Mouse (Mus musculus): ENCODE measurements around the gene Pde11a. TPM values are rescaled to one million over a fixed set of nuclear protein-coding genes. Genes with fewer than 3 reads are reported as not detected.
A peak's percentile ranks its signal among the peaks of the same experiment; 100 is the strongest.
"Not testable (repeated sequence)": the region's sequence is repeated elsewhere in the genome, so short reads cannot be mapped to it uniquely, and the experiment has no call there.

Pde11a gene
- polyA plus RNA-seq, 1 experiment from 2014 or later, result 0.54 TPM

DNA sequence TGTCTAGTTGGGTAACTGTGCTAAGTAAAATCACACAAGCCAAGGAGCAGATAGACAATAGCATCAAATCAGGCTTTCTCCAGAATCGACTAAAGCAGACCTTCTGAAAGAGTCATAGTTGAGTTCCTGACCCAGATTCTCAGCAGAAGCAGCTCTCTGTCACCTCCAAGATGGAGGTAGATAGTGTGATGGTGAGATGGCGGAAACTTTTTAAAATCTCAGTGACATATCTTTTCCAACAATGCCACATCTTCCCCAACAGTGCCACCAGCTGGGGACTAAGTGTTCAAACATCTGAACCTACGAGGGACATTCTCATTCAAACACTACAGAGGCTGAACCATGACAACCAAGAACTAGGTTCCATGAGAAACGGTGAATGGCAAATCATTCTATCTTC lies 355.9 kb downstream of the Pde11a start:
- Histone ChIP-seq H3K4me2 (ENCODE audit: low read length) (no peak overlapping the region), H3K9ac (ENCODE audit: low read depth, low read length) (no peak overlapping the region), H3K27ac (ENCODE audit: low read length) (no peak overlapping the region), H3K9me3 (replicated peaks; ENCODE audit: control insufficient read depth, low read length, poor library complexity, severe bottlenecking) (no peaks in the 10 kb centered on the region), H3K4me3 (ENCODE audit: low read depth, low read length) (no peak overlapping the region), H3K36me3 (ENCODE audit: control insufficient read depth, insufficient read depth, low read length) (no peaks in the 10 kb centered on the region), H3K27me3 (ENCODE audit: control insufficient read depth, insufficient read depth, low read depth, low read length) (no peaks in the 10 kb centered on the region), H3K4me1 (ENCODE audit: control insufficient read depth, insufficient read depth, low read length) (peaks cover 2% of the 10 kb centered on the region; the same call in 1 of the 2 replicates)
- WGBS, result 95% methylated on average over 4 of the region's 4 CpGs
- ATAC-seq, result no peak

DNA sequence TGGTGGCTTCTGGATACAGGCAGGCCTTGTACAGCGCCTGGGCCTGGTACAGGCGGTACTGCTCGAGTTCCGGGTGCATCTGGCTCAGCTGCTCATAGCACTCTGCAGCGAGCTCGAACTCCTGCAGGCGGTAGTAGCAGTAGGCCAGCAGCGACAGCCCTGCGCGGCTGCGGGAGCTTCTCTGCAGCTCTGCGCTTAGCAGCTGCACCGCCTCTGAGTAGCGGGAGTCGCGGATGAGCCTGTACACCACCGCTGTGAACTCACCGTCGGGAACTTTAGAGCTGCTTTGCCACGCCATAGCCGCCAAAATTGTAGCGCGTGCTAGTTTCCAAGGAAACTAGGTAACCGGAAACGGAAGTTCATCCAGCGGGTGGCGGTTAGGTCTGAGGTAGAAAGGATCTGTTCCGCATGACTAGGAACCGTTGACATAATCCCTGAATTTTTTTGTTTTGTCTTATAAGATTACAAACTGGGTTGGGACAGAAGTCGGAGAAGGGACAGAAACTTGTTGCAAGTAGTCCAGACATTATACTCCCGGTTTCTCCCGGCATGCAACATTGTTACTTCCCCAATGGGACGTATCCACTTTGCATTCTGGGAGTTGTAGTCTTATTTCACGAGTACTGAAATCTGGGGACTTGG lies 357.0 kb downstream of the Pde11a start, which contains the start of gene Ttc30a1:
Ttc30a1 (minus strand) TSS at position 528 of the 642 bp plus-strand sequence.
- Histone ChIP-seq H3K9ac (ENCODE audit: low read depth, low read length) (peak within 1 kb of the TSS; percentile 62), H3K27ac (ENCODE audit: low read length) (peak within 1 kb of the TSS; percentile 57; the same call in 1 of the 2 replicates), H3K4me2 (ENCODE audit: low read length) (peak within 1 kb of the TSS; percentile 65), H3K4me3 (ENCODE audit: low read depth, low read length) (peak within 1 kb of the TSS; percentile 48)
- WGBS, result 2% methylated on average over 30 of the region's 34 CpGs
- H3K4me1 ChIP-seq (ENCODE audit: control insufficient read depth, insufficient read depth, low read length); H3K36me3 ChIP-seq (ENCODE audit: control insufficient read depth, insufficient read depth, low read length); H3K27me3 ChIP-seq (ENCODE audit: control insufficient read depth, insufficient read depth, low read depth, low read length); H3K9me3 ChIP-seq (replicated peaks; ENCODE audit: control insufficient read depth, low read length, poor library complexity, severe bottlenecking): not testable (repeated sequence)
- peak; percentile 66 for ATAC-seq

DNA sequence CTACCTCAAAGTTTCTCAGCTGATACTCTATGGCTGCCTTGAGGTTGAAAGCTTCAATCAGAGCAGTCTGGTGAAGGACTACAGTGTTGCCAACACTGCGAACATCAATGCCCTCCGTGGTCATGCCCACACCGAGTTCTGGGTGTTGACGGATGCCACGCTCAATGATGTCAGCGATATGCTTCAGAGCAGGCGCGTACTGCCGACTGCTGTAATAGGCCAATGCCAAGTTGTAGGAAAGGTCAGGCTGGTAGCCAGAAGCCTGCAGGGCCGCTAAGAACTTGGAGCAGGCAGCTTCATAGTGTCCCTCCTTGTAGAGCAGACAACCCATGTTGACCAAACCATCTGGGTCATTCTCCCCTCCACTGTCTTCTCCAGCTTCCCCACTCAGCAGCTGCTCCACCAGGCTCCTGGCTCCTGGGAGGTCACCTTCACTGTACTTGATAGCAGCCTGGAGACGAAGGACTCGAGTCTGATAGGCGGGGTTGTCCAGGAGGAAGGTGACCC lies 357.6 kb downstream of the Pde11a start:
- WGBS, result 97% methylated on average over 13 of the region's 13 CpGs
- ATAC-seq, result peak; percentile 15; the same call in 1 of the 2 replicates
- H3K9ac ChIP-seq (ENCODE audit: low read depth, low read length); H3K27me3 ChIP-seq (ENCODE audit: control insufficient read depth, insufficient read depth, low read depth, low read length); H3K27ac ChIP-seq (ENCODE audit: low read length); H3K36me3 ChIP-seq (ENCODE audit: control insufficient read depth, insufficient read depth, low read length); H3K4me1 ChIP-seq (ENCODE audit: control insufficient read depth, insufficient read depth, low read length); H3K9me3 ChIP-seq (replicated peaks; ENCODE audit: control insufficient read depth, low read length, poor library complexity, severe bottlenecking): not testable (repeated sequence)
- H3K4me2 ChIP-seq (ENCODE audit: low read length), result peak overlapping the region; percentile 65
- H3K4me3 ChIP-seq (ENCODE audit: low read depth, low read length), result peak overlapping the region; percentile 48

GRCm38 (mm10) chr2:75977752-75978368 lies 360.7 kb downstream of the Pde11a start, which contains the start of gene Ttc30a2:
TSS of gene Ttc30a2 (minus strand) at chr2:75978170.
- H3K27ac ChIP-seq (ENCODE audit: low read length); H3K9me3 ChIP-seq (replicated peaks; ENCODE audit: control insufficient read depth, low read length, poor library complexity, severe bottlenecking); H3K36me3 ChIP-seq (ENCODE audit: control insufficient read depth, insufficient read depth, low read length); H3K9ac ChIP-seq (ENCODE audit: low read depth, low read length); H3K4me1 ChIP-seq (ENCODE audit: control insufficient read depth, insufficient read depth, low read length); H3K4me3 ChIP-seq (ENCODE audit: low read depth, low read length); H3K27me3 ChIP-seq (ENCODE audit: control insufficient read depth, insufficient read depth, low read depth, low read length): not testable (repeated sequence)
- H3K4me2 ChIP-seq (ENCODE audit: low read length), result 0 out of 2 replicates have a peak within 1 kb of the TSS, but pooled peaks have one; percentile 9
- WGBS, result 23% methylated on average over 19 of the region's 24 CpGs
- ATAC-seq, result 0 out of 2 replicates have a peak, but pooled peaks have one; percentile 31

- not testable (repeated sequence) for H3K4me1 ChIP-seq (ENCODE audit: control insufficient read depth, insufficient read depth, low read length); H3K36me3 ChIP-seq (ENCODE audit: control insufficient read depth, insufficient read depth, low read length); H3K27me3 ChIP-seq (ENCODE audit: control insufficient read depth, insufficient read depth, low read depth, low read length); H3K27ac ChIP-seq (ENCODE audit: low read length); H3K9me3 ChIP-seq (replicated peaks; ENCODE audit: control insufficient read depth, low read length, poor library complexity, severe bottlenecking); H3K4me3 ChIP-seq (ENCODE audit: low read depth, low read length); H3K9ac ChIP-seq (ENCODE audit: low read depth, low read length); ATAC-seq; H3K4me2 ChIP-seq (ENCODE audit: low read length)
- 85% methylated on average over 2 of the region's 2 CpGs for WGBS
Measured at GRCm38 (mm10) chr2:75976070-75976469, 362.5 kb downstream of the Pde11a start.

DNA sequence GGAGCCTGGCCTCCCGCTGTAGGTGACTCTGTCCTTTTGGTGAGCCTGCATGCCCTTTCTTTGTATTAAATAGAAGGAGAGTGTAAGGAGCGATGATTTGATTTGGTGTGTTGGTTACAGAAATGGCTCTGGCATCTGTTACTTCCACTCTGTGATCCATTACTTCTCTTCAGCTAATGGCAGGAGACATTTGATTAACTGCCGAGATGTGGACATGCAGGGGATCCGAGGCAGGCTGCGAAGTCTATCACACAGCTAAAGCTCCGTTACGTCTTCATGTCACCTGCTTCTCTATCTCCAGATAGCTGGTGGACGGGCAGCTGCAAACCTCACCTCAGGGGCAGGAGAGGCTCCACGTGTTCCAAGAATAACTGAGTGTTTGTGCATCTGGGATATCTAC lies 364.4 kb downstream of the Pde11a start:
- Histone ChIP-seq H3K4me3 (ENCODE audit: low read depth, low read length) (no peak overlapping the region), H3K9me3 (replicated peaks; ENCODE audit: control insufficient read depth, low read length, poor library complexity, severe bottlenecking) (no peaks in the 10 kb centered on the region), H3K4me2 (ENCODE audit: low read length) (no peak overlapping the region), H3K36me3 (ENCODE audit: control insufficient read depth, insufficient read depth, low read length) (no peaks in the 10 kb centered on the region), H3K4me1 (ENCODE audit: control insufficient read depth, insufficient read depth, low read length) (no peaks in the 10 kb centered on the region), H3K9ac (ENCODE audit: low read depth, low read length) (no peak overlapping the region), H3K27me3 (ENCODE audit: control insufficient read depth, insufficient read depth, low read depth, low read length) (no peaks in the 10 kb centered on the region), H3K27ac (ENCODE audit: low read length) (no peak overlapping the region)
- WGBS, result 75% methylated on average over 9 of the region's 9 CpGs
- no peak for ATAC-seq

GRCm38 (mm10) chr2:75964972-75965371 lies 373.6 kb downstream of the Pde11a start:
- Histone ChIP-seq H3K27me3 (ENCODE audit: control insufficient read depth, insufficient read depth, low read depth, low read length) (no peaks in the 10 kb centered on the region), H3K36me3 (ENCODE audit: control insufficient read depth, insufficient read depth, low read length) (no peaks in the 10 kb centered on the region), H3K4me1 (ENCODE audit: control insufficient read depth, insufficient read depth, low read length) (peaks cover 11% of the 10 kb centered on the region), H3K4me3 (ENCODE audit: low read depth, low read length) (no peak overlapping the region), H3K9ac (ENCODE audit: low read depth, low read length) (no peak overlapping the region), H3K27ac (ENCODE audit: low read length) (no peak overlapping the region), H3K9me3 (replicated peaks; ENCODE audit: control insufficient read depth, low read length, poor library complexity, severe bottlenecking) (no peaks in the 10 kb centered on the region), H3K4me2 (ENCODE audit: low read length) (peak overlapping the region; percentile 49)
- ATAC-seq, result peak; percentile 56
- WGBS, result 26% methylated on average over 5 of the region's 5 CpGs

- Histone ChIP-seq H3K4me1 (ENCODE audit: control insufficient read depth, insufficient read depth, low read length) (peaks cover 15% of the 10 kb centered on the region), H3K4me3 (ENCODE audit: low read depth, low read length) (no peak overlapping the region), H3K27ac (ENCODE audit: low read length) (no peak overlapping the region), H3K27me3 (ENCODE audit: control insufficient read depth, insufficient read depth, low read depth, low read length) (no peaks in the 10 kb centered on the region), H3K4me2 (ENCODE audit: low read length) (peak overlapping the region; percentile 49), H3K9me3 (replicated peaks; ENCODE audit: control insufficient read depth, low read length, poor library complexity, severe bottlenecking) (no peaks in the 10 kb centered on the region), H3K36me3 (ENCODE audit: control insufficient read depth, insufficient read depth, low read length) (no peaks in the 10 kb centered on the region), H3K9ac (ENCODE audit: low read depth, low read length) (no peak overlapping the region)
- peak; percentile 62; the same call in 1 of the 2 replicates for ATAC-seq
- WGBS, result 16% methylated on average over 14 of the region's 14 CpGs
Measured at GRCm38 (mm10) chr2:75964512-75964911, 374.1 kb downstream of the Pde11a start.

DNA sequence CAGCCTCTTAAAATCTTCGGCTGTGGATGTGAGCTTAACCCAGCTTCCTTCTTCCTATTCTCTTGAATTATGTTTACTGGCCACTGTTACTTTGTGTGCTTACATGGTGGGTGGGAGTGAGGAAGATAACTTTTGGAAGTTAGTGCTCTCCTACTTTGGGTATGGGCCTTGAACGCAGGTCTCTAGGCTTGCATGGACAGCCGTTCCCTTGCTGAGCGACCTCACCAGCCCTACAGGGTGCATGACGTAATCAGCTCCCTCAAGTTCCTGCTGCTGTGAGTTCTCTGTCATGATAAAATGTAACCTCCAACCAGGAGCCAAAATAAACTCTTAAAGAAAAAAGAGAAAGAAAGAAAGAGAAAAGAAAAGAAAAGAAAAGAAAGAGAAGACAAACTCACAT lies 374.5 kb downstream of the Pde11a start:
- 62% methylated on average over 5 of the region's 5 CpGs for WGBS
- Histone ChIP-seq H3K27ac (ENCODE audit: low read length) (no peak overlapping the region), H3K36me3 (ENCODE audit: control insufficient read depth, insufficient read depth, low read length) (no peaks in the 10 kb centered on the region), H3K4me2 (ENCODE audit: low read length) (peak overlapping the region; percentile 49; the same call in 1 of the 2 replicates), H3K4me3 (ENCODE audit: low read depth, low read length) (no peak overlapping the region), H3K27me3 (ENCODE audit: control insufficient read depth, insufficient read depth, low read depth, low read length) (no peaks in the 10 kb centered on the region), H3K9ac (ENCODE audit: low read depth, low read length) (no peak overlapping the region), H3K9me3 (replicated peaks; ENCODE audit: control insufficient read depth, low read length, poor library complexity, severe bottlenecking) (no peaks in the 10 kb centered on the region), H3K4me1 (ENCODE audit: control insufficient read depth, insufficient read depth, low read length) (peaks cover 20% of the 10 kb centered on the region)
- ATAC-seq, result no peak

All from midbrain, embryonic 16.5 days (tissue).